Mouse (Mus musculus) stomach, embryonic 16.5 days (tissue): Measurements from ENCODE around the gene Kcnd3. TPM values are rescaled to one million over a fixed set of nuclear protein-coding genes. Genes with fewer than 3 reads are reported as not detected.

Source experiments
- ATAC-seq: fragments of 200-750 bp; cut with Nextera tagmentation; 2 replicates; pipeline ENCODE4 v1.8.0; 2017; ENCODE audit warnings: moderate number of reproducible peaks, moderate TSS enrichment; ENCODE audit not compliant: insufficient read depth, low FRiP score
- H3K27ac ChIP-seq: fragments of 300-500 bp; sonication (generic); 2 replicates; pipeline ENCODE4 v1.5.1; 2014; ENCODE audit warnings: low read length
- H3K27me3 ChIP-seq: fragments of 300-500 bp; sonication (generic); 2 replicates; pipeline ENCODE4 v1.6.1; 2014; ENCODE audit warnings: low read length, control low read depth, mixed read lengths; ENCODE audit not compliant: control insufficient read depth, insufficient read depth
- H3K36me3 ChIP-seq: fragments of 300-500 bp; sonication (generic); 2 replicates; pipeline ENCODE4 v1.6.1; 2014; ENCODE audit warnings: low read length; ENCODE audit not compliant: control insufficient read depth, insufficient read depth
- H3K4me1 ChIP-seq: fragments of 300-500 bp; sonication (generic); 2 replicates; pipeline ENCODE4 v1.6.1; 2014; ENCODE audit warnings: low read length, control low read depth, mixed read lengths; ENCODE audit not compliant: control insufficient read depth, insufficient read depth
- H3K4me2 ChIP-seq: fragments of 300-500 bp; sonication (generic); 2 replicates; pipeline ENCODE4 v1.6.1; 2014; ENCODE audit warnings: low read depth, low read length, mixed read lengths
- H3K4me3 ChIP-seq: fragments of 300-500 bp; sonication (generic); replicated peaks from 2 replicates; pipeline ENCODE4 v1.5.1; 2014; ENCODE audit warnings: mild to moderate bottlenecking, low read length
- H3K9ac ChIP-seq: fragments of 300-500 bp; sonication (generic); 2 replicates; pipeline ENCODE4 v1.6.1; 2014; ENCODE audit warnings: low read length
- H3K9me3 ChIP-seq: fragments of 300-500 bp; sonication (generic); replicated peaks from 2 replicates; pipeline ENCODE4 v1.6.1; 2016; ENCODE audit warnings: low read length, control low read depth; ENCODE audit not compliant: control insufficient read depth
- WGBS: fragments of 180-500 bp; shearing (Covaris S2); extraction: QIAGEN DNeasy Blood & Tissue Kit; methylation state at CpG from one replicate; pipeline ENCODE4 v1.1.7; 2014; 5-methylcytosine and 5-hydroxymethylcytosine counted together
- polyA plus RNA-seq: library from polyadenylated mRNA; unstranded; fragments of >200 nt; fragmentation: Nextera tagmentation; extraction: Ambion mirVana; gene quantifications from 2 replicates; pipeline ENCODE4 v1.2.1, GENCODE M21; 2015

Kcnd3 gene
- polyA plus RNA-seq, 1 experiment from 2014 or later = 5.6 TPM

GRCm38 (mm10) chr3:105412229-105412628 is 39.9 kb upstream of the Kcnd3 start:
- Histone ChIP-seq H3K4me1 (0 out of 2 replicates have a peak, but pooled peaks cover 2% of the 10 kb centered on the region), H3K9me3 (no peaks in the 10 kb centered on the region)
- 76% methylated on average over 2 of the region's 2 CpGs for WGBS

GRCm38 (mm10) chr3:105412681-105413080 is 39.4 kb upstream of the Kcnd3 start:
- H3K4me3 ChIP-seq = no peak overlapping the region
- H3K9me3 ChIP-seq = no peaks in the 10 kb centered on the region
- no peak overlapping the region for H3K9ac ChIP-seq
- H3K4me2 ChIP-seq = no peak overlapping the region
- no peak overlapping the region for H3K27ac ChIP-seq
- ATAC-seq = no peak
- no peaks in the 10 kb centered on the region for H3K4me1 ChIP-seq
- no peaks in the 10 kb centered on the region for H3K36me3 ChIP-seq
- no peaks in the 10 kb centered on the region for H3K27me3 ChIP-seq

More at GRCm38 (mm10) chr3:105412229-105412628, 39.9 kb upstream of the Kcnd3 start:
- H3K27ac ChIP-seq = no peak overlapping the region
- H3K36me3 ChIP-seq = no peaks in the 10 kb centered on the region
- H3K27me3 ChIP-seq = no peaks in the 10 kb centered on the region
- no peak for ATAC-seq
- no peak overlapping the region for H3K9ac ChIP-seq
- H3K4me3 ChIP-seq = no peak overlapping the region
- no peak overlapping the region for H3K4me2 ChIP-seq

GRCm38 (mm10) chr3:105418441-105418840 is 33.7 kb upstream of the Kcnd3 start:
- no peaks in the 10 kb centered on the region for H3K36me3 ChIP-seq
- ATAC-seq = no peak
- no peak overlapping the region for H3K4me2 ChIP-seq
- no peaks in the 10 kb centered on the region for H3K9me3 ChIP-seq
- no peak overlapping the region for H3K4me3 ChIP-seq
- no peak overlapping the region for H3K27ac ChIP-seq
- WGBS = 77% methylated on average over 1 of the region's 1 CpGs
- H3K4me1 ChIP-seq = no peaks in the 10 kb centered on the region
- H3K27me3 ChIP-seq = no peaks in the 10 kb centered on the region
- H3K9ac ChIP-seq = no peak overlapping the region

GRCm38 (mm10) chr3:105422391-105422790 is 29.7 kb upstream of the Kcnd3 start:
- ATAC-seq = no peak
- no peak overlapping the region for H3K27ac ChIP-seq
- H3K9me3 ChIP-seq = no peaks in the 10 kb centered on the region
- H3K4me3 ChIP-seq = no peak overlapping the region
- no peak overlapping the region for H3K9ac ChIP-seq
- no peaks in the 10 kb centered on the region for H3K4me1 ChIP-seq
- H3K36me3 ChIP-seq = no peaks in the 10 kb centered on the region
- H3K27me3 ChIP-seq = no peaks in the 10 kb centered on the region
- no peak overlapping the region for H3K4me2 ChIP-seq

GRCm38 (mm10) chr3:105423427-105423826 is 28.7 kb upstream of the Kcnd3 start:
- 61% methylated on average over 4 of the region's 4 CpGs for WGBS
- no peak overlapping the region for H3K4me3 ChIP-seq
- no peak overlapping the region for H3K9ac ChIP-seq
- H3K36me3 ChIP-seq = no peaks in the 10 kb centered on the region
- no peak for ATAC-seq
- no peak overlapping the region for H3K27ac ChIP-seq
- H3K4me1 ChIP-seq = no peaks in the 10 kb centered on the region
- no peak overlapping the region for H3K4me2 ChIP-seq
- no peaks in the 10 kb centered on the region for H3K27me3 ChIP-seq
- no peaks in the 10 kb centered on the region for H3K9me3 ChIP-seq

- no peak overlapping the region for H3K27ac ChIP-seq
- H3K36me3 ChIP-seq = no peaks in the 10 kb centered on the region
- no peak overlapping the region for H3K9ac ChIP-seq
- H3K9me3 ChIP-seq = no peaks in the 10 kb centered on the region
- ATAC-seq = no peak
- no peak overlapping the region for H3K4me3 ChIP-seq
- no peak overlapping the region for H3K4me2 ChIP-seq
- no peaks in the 10 kb centered on the region for H3K4me1 ChIP-seq
- no peaks in the 10 kb centered on the region for H3K27me3 ChIP-seq
Measured at GRCm38 (mm10) chr3:105428586-105428985, 23.5 kb upstream of the Kcnd3 start.

- no peak for ATAC-seq
- H3K4me1 ChIP-seq = no peaks in the 10 kb centered on the region
- H3K27me3 ChIP-seq = no peaks in the 10 kb centered on the region
- WGBS = 56% methylated on average over 2 of the region's 2 CpGs
- H3K4me2 ChIP-seq = no peak overlapping the region
- H3K9ac ChIP-seq = no peak overlapping the region
- no peak overlapping the region for H3K27ac ChIP-seq
- no peaks in the 10 kb centered on the region for H3K36me3 ChIP-seq
- no peaks in the 10 kb centered on the region for H3K9me3 ChIP-seq
- no peak overlapping the region for H3K4me3 ChIP-seq
Measured at GRCm38 (mm10) chr3:105436383-105436782, 15.7 kb upstream of the Kcnd3 start.

- Histone ChIP-seq H3K4me1 (no peaks in the 10 kb centered on the region), H3K9me3 (no peaks in the 10 kb centered on the region), H3K27ac (no peak overlapping the region), H3K4me3 (no peak overlapping the region), H3K4me2 (no peak overlapping the region), H3K27me3 (no peaks in the 10 kb centered on the region), H3K9ac (no peak overlapping the region), H3K36me3 (no peaks in the 10 kb centered on the region)
- 83% methylated on average over 11 of the region's 11 CpGs for WGBS
- no peak for ATAC-seq
Measured at GRCm38 (mm10) chr3:105436971-105437370, 15.2 kb upstream of the Kcnd3 start.

- Histone ChIP-seq H3K27me3 (no peaks in the 10 kb centered on the region), H3K9me3 (no peaks in the 10 kb centered on the region), H3K4me3 (no peak overlapping the region), H3K4me1 (no peaks in the 10 kb centered on the region), H3K9ac (no peak overlapping the region), H3K27ac (no peak overlapping the region), H3K36me3 (no peaks in the 10 kb centered on the region), H3K4me2 (no peak overlapping the region)
- no peak for ATAC-seq
- WGBS = 64% methylated on average over 4 of the region's 4 CpGs
Measured at GRCm38 (mm10) chr3:105440873-105441495, 11.1 kb upstream of the Kcnd3 start.
